Mouse (Mus musculus): Measurements from ENCODE around the gene Myl10. TPM values are rescaled to one million over a fixed set of nuclear protein-coding genes. Genes with fewer than 3 reads are reported as not detected.
"Not testable (repeated sequence)": the region's sequence is repeated elsewhere in the genome, so short reads cannot be mapped to it uniquely, and the experiment has no call there.

Gene Myl10
- polyA plus RNA-seq (2012; rRNA removed) = not detected in 2 replicates

GRCm38 (mm10) chr5:136692784-136693183 is at the start of gene Myl10:
Myl10 (plus strand) TSS chr5:136693146.
- TF ChIP-seq POLR2A (IDR thresholded peaks at IDR 0.05; ENCODE audit: borderline replicate concordance, extremely low read depth, insufficient read depth, insufficient read length, poor library complexity, severe bottlenecking) = no peak
- no peak for TF ChIP-seq CTCF (IDR thresholded peaks at IDR 0.05; ENCODE audit: borderline replicate concordance, extremely low read depth, insufficient read depth, insufficient read length)

DNA sequence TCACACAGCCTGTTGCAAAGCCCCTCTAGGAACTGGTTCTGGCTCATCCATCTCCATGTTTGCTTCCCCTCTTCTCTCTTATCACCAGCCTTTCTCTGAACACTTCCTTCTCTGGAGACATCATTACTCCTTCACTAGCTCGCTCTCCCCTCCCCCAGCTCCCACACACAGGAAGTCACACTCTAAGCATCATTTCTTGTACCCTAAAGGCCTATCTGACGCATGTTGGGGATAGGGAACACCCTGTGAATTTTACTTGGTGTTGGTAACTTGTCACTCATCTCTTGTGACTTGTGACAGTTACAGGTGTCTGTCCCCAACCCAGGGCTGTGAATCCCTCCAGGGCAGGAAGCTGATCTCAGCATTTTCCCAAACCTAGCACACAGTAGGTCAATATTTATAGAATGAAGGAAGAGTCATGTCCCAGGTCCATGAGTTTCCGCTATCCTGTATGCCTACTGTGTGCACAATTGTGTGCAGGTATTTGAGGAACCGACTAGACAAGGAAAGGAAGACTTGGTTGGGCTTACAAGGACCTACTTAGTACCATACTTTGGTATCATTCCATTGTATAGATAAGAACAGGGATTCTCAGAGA is 46.1 kb upstream of the Myl10 start:
- TF ChIP-seq POLR2A (IDR thresholded peaks at IDR 0.05; ENCODE audit: borderline replicate concordance, extremely low read depth, insufficient read depth, insufficient read length, poor library complexity, severe bottlenecking) = no peak
- TF ChIP-seq CTCF (IDR thresholded peaks at IDR 0.05; ENCODE audit: borderline replicate concordance, extremely low read depth, insufficient read depth, insufficient read length) = no peak
- DNase-seq (ENCODE audit: low read depth) = no peak

More at GRCm38 (mm10) chr5:136692784-136693183, at the start of gene Myl10:
- DNase-seq (ENCODE audit: low read depth) = no peak

DNA sequence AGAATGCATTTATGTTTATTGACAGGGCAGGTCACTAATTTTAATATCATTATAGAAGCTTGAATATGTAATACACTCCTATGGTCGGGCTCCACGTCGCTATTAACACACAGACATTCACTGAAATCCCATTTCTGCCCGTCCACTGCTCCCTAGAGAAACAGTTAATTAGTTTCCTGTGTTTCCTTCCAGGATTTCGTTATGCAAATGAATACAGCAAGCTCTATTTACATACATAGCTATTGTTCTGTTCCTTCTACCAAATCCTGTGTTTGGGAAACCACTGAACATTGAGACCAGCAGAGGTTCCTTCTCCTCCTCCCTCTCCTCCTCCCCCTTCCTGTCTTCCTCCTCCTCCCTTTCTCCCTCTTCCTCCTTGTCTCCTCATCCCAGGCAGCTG is 43.9 kb upstream of the Myl10 start:
- TF ChIP-seq CTCF (IDR thresholded peaks at IDR 0.05; ENCODE audit: borderline replicate concordance, extremely low read depth, insufficient read depth, insufficient read length) (no peak), POLR2A (IDR thresholded peaks at IDR 0.05; ENCODE audit: borderline replicate concordance, extremely low read depth, insufficient read depth, insufficient read length, poor library complexity, severe bottlenecking) (no peak)
- DNase-seq (ENCODE audit: low read depth) = peak; percentile 61

DNA sequence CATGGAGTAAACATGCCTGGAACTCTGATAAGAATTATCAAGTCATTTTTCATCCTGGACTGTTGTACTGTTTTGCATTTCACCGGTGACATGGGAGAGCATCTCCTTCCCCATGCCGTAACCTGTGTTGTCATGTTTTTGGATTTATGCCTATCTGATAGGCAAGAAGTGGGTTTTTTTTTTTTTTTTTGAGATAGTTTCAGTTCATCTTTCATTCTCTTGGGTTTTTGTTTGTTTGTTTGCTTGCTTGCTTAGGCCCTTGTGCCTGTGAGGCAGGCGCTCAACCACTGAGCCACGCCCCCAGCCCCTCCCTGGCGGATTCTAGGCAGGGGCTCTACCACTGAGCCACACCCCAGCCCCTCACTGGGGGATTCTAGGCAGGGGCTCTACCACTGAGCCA is 43.3 kb upstream of the Myl10 start:
- TF ChIP-seq CTCF (IDR thresholded peaks at IDR 0.05; ENCODE audit: borderline replicate concordance, extremely low read depth, insufficient read depth, insufficient read length) (no peak), POLR2A (IDR thresholded peaks at IDR 0.05; ENCODE audit: borderline replicate concordance, extremely low read depth, insufficient read depth, insufficient read length, poor library complexity, severe bottlenecking) (no peak)
- no peak for DNase-seq (ENCODE audit: low read depth)

DNA sequence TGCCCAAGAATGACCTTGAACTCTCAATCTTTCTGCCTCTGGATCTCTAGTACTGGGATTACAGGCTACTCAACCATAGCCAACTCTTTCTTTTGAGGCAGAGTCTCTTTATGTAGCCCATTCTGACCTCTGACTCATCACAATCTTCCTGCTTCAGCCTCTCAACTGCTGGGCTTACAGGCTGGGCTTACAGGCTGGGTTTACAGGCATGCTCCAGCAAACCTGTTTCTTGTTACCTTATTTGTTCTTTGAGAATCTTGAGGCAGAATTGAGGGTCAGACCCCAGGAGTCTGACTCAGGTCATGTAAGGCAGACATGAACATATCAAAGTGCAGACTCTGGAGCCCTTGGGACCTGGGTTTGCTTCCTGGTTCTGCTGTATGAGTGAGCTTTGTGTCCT is 38.5 kb upstream of the Myl10 start:
- no peak for DNase-seq (ENCODE audit: low read depth)
- no peak for TF ChIP-seq POLR2A (IDR thresholded peaks at IDR 0.05; ENCODE audit: borderline replicate concordance, extremely low read depth, insufficient read depth, insufficient read length, poor library complexity, severe bottlenecking)
- no peak for TF ChIP-seq CTCF (IDR thresholded peaks at IDR 0.05; ENCODE audit: borderline replicate concordance, extremely low read depth, insufficient read depth, insufficient read length)

DNA sequence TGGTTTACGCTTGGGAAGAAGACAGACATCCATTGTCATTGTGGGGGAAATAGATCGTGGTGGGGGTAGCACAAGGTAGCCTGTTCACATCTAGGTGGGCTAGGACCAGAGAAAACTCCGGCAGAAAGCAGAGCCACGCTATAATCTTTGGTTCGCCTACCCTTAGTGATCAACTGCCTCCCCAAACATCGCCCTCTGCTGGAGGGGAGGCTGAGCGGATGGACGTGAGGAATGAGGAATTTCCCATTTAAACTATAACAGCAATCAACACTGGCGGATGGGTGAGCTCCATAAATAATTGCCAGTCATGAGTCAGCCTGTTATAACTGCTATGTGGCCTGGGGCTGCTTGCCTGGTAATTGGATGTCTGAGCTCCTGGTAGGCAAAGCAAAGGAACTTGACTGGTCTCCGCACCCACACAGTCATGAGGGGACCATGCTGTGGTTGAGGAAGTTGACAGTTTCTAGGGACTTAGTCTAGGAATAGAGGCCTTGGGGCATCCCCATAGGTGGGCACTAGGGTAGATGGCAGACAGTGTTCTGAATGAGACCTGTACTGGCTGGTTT is 36.0 kb upstream of the Myl10 start:
- TF ChIP-seq POLR2A (IDR thresholded peaks at IDR 0.05; ENCODE audit: borderline replicate concordance, extremely low read depth, insufficient read depth, insufficient read length, poor library complexity, severe bottlenecking) = no peak
- TF ChIP-seq CTCF (IDR thresholded peaks at IDR 0.05; ENCODE audit: borderline replicate concordance, extremely low read depth, insufficient read depth, insufficient read length) = peak; percentile 22; the same call in 1 of the 2 replicates
- no peak for DNase-seq (ENCODE audit: low read depth)

- not testable (repeated sequence) for DNase-seq (ENCODE audit: low read depth)
Observed at GRCm38 (mm10) chr5:136660721-136661120, 32.2 kb upstream of the Myl10 start.

- TF ChIP-seq POLR2A (IDR thresholded peaks at IDR 0.05; ENCODE audit: borderline replicate concordance, extremely low read depth, insufficient read depth, insufficient read length, poor library complexity, severe bottlenecking) = no peak
- no peak for TF ChIP-seq CTCF (IDR thresholded peaks at IDR 0.05; ENCODE audit: borderline replicate concordance, extremely low read depth, insufficient read depth, insufficient read length)
- no peak for DNase-seq (ENCODE audit: low read depth)
Observed at GRCm38 (mm10) chr5:136662281-136662680, 30.7 kb upstream of the Myl10 start.

- DNase-seq (ENCODE audit: low read depth) = no peak
- no peak for TF ChIP-seq CTCF (IDR thresholded peaks at IDR 0.05; ENCODE audit: borderline replicate concordance, extremely low read depth, insufficient read depth, insufficient read length)
- TF ChIP-seq POLR2A (IDR thresholded peaks at IDR 0.05; ENCODE audit: borderline replicate concordance, extremely low read depth, insufficient read depth, insufficient read length, poor library complexity, severe bottlenecking) = no peak
Observed at GRCm38 (mm10) chr5:136662822-136663221, 30.1 kb upstream of the Myl10 start.

DNA sequence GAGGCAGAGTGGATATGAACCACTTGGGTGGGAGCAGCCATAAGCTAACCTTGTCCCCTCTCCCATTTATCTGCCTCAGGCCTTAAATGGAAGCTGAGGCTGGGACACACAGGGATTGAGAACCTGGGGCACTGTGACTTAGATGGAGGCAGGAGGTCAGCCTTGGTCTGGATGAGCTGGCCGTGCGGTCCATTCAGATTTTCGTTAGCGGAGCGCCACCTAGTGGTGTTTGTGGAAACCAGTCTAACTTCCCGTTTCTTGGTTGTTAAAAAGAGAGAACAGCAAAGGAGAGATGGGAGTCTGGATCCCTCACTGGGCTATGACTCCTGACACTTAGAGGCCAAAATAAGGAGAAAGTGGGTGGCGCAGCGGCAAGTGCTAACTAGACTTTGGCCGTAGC is 28.4 kb upstream of the Myl10 start:
- TF ChIP-seq POLR2A (IDR thresholded peaks at IDR 0.05; ENCODE audit: borderline replicate concordance, extremely low read depth, insufficient read depth, insufficient read length, poor library complexity, severe bottlenecking) (no peak), CTCF (IDR thresholded peaks at IDR 0.05; ENCODE audit: borderline replicate concordance, extremely low read depth, insufficient read depth, insufficient read length) (peak; percentile 88)
- DNase-seq (ENCODE audit: low read depth) = peak; percentile 84

DNA sequence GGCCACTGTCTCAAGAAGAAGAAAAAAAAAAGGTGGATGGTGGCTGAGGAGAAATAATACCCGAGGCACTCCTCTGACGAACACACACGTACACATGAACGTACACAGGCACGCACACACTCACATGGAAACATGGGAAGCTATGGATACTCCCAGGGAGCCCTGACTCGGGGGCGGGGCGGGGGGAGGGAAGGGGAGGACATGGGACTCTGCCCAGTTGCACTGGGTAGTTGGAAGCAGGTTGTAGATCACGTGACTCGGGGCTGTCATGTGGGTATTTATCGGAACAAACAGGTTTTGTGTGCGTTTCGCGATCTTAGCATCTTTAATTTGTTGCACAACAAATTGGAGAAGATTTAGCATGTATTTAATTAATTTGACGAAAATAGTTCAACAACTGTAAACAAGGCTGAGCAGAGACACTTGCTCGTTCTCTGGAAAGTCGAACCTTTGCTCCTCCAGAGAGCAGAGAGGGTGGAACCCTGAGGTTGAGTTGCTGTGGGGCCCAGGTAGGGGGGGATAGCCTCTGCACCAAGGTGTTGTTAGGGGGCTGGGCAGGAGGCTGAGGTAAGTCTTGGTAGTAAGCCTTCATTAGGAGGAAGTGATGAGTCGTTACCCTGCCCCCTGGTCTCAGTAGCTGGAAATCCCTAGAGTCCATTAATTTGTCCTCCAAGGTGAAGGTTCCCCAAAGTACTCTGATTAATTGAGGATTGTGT is 16.5 kb upstream of the Myl10 start:
- TF ChIP-seq CTCF (IDR thresholded peaks at IDR 0.05; ENCODE audit: borderline replicate concordance, extremely low read depth, insufficient read depth, insufficient read length) (no peak), POLR2A (IDR thresholded peaks at IDR 0.05; ENCODE audit: borderline replicate concordance, extremely low read depth, insufficient read depth, insufficient read length, poor library complexity, severe bottlenecking) (no peak)
- no peak for DNase-seq (ENCODE audit: low read depth)

- DNase-seq (ENCODE audit: low read depth) = no peak
- TF ChIP-seq CTCF (IDR thresholded peaks at IDR 0.05; ENCODE audit: borderline replicate concordance, extremely low read depth, insufficient read depth, insufficient read length) = no peak
- TF ChIP-seq POLR2A (IDR thresholded peaks at IDR 0.05; ENCODE audit: borderline replicate concordance, extremely low read depth, insufficient read depth, insufficient read length, poor library complexity, severe bottlenecking) = no peak
Observed at GRCm38 (mm10) chr5:136678840-136679348, 14.1 kb upstream of the Myl10 start.
